Mouse (Mus musculus) heart, embryonic 14.5 days (tissue): ENCODE measurements around the gene Tfip11. TPM values are rescaled to one million over a fixed set of nuclear protein-coding genes. Genes with fewer than 3 reads are reported as not detected.

Source experiments
- ATAC-seq: fragments of 200-750 bp; cut with Nextera tagmentation; 2 replicates; pipeline ENCODE4 v1.8.0; 2017; ENCODE audit warnings: low read depth, moderate TSS enrichment; ENCODE audit not compliant: insufficient number of reproducible peaks, insufficient read depth, low FRiP score
- H3K27ac ChIP-seq, 2 experiments: fragments of 200-500 bp in 1 of 2; fragments of 300-500 bp in 1 of 2; sonication (generic) in 1 of 2; replicated peaks in 1 of 2; 2 replicates each; pipeline ENCODE4 v1.5.1; 2012 to 2014; ENCODE audit warnings: low read depth in 2 of 2, low read length in 2 of 2, control low read depth in 1 of 2, mild to moderate bottlenecking in 1 of 2, mixed read lengths in 1 of 2; ENCODE audit not compliant: control insufficient read depth in 1 of 2, insufficient read depth in 1 of 2
- H3K27me3 ChIP-seq: fragments of 300-500 bp; sonication (generic); 2 replicates; pipeline ENCODE4 v1.6.1; 2014; ENCODE audit warnings: mild to moderate bottlenecking, low read length, control low read depth; ENCODE audit not compliant: control insufficient read depth, insufficient read depth
- H3K36me3 ChIP-seq: fragments of 300-500 bp; sonication (generic); 2 replicates; pipeline ENCODE4 v1.6.1; 2014; ENCODE audit warnings: mild to moderate bottlenecking, control low read depth, low read length, mixed read lengths; ENCODE audit not compliant: control insufficient read depth, insufficient read depth
- H3K4me1 ChIP-seq, 2 experiments: fragments of 200-500 bp in 1 of 2; fragments of 300-500 bp in 1 of 2; sonication (generic) in 1 of 2; 2 replicates each; pipeline ENCODE4 v1.6.1; 2012 to 2014; ENCODE audit warnings: low read length in 2 of 2, control low read depth in 1 of 2, mixed read lengths in 1 of 2; ENCODE audit not compliant: control insufficient read depth in 2 of 2, insufficient read depth in 2 of 2
- H3K4me2 ChIP-seq: fragments of 300-500 bp; sonication (generic); 2 replicates; pipeline ENCODE4 v1.6.1; 2014; ENCODE audit warnings: mild to moderate bottlenecking, low read length
- H3K4me3 ChIP-seq, 2 experiments: fragments of 200-500 bp in 1 of 2; fragments of 300-500 bp in 1 of 2; sonication (generic) in 1 of 2; 2 replicates each; pipeline ENCODE4 v1.5.1; 2012 to 2014; ENCODE audit warnings: low read length in 2 of 2, mild to moderate bottlenecking in 2 of 2, control low read depth in 1 of 2, low read depth in 1 of 2, moderate library complexity in 1 of 2; ENCODE audit not compliant: control insufficient read depth in 1 of 2, insufficient read depth in 1 of 2
- H3K9ac ChIP-seq: fragments of 300-500 bp; sonication (generic); 2 replicates; pipeline ENCODE4 v1.6.1; 2014; ENCODE audit warnings: mild to moderate bottlenecking, low read length
- H3K9me3 ChIP-seq: fragments of 300-500 bp; sonication (generic); 2 replicates; pipeline ENCODE4 v1.6.1; 2016; ENCODE audit warnings: low read length, control low read depth; ENCODE audit not compliant: control insufficient read depth
- WGBS: fragments of 180-500 bp; shearing (Covaris S2); extraction: QIAGEN DNeasy Blood & Tissue Kit; methylation state at CpG from one replicate; pipeline ENCODE4 v1.1.7; 2014; 5-methylcytosine and 5-hydroxymethylcytosine counted together
- polyA plus RNA-seq: library from polyadenylated mRNA; unstranded; fragments of >200 nt; fragmentation: Nextera tagmentation; extraction: Ambion mirVana; gene quantifications from 2 replicates; pipeline ENCODE4 v1.2.1, GENCODE M21; 2014

The Tfip11 gene
- polyA plus RNA-seq = 12.6 and 13.4 TPM in 2 replicates

- WGBS = 7% methylated on average over 48 of the region's 48 CpGs
- H3K27ac ChIP-seq = peak within 1 kb of the TSS; percentile 78 to 91
- no peaks in the 10 kb centered on the region for H3K9me3 ChIP-seq
- peak within 1 kb of the TSS; percentile 85 for H3K9ac ChIP-seq
- H3K4me3 ChIP-seq = peak within 1 kb of the TSS; percentile 86 to 99
- peaks cover 32% of the 10 kb centered on the region for H3K36me3 ChIP-seq
- H3K4me1 ChIP-seq = peaks cover 6 to 13% of the 10 kb centered on the region in 2 experiments; a peak in 3 of 4 replicates
- H3K4me2 ChIP-seq = peak within 1 kb of the TSS; percentile 82
- peak; percentile 74 for ATAC-seq
- H3K27me3 ChIP-seq = no peaks in the 10 kb centered on the region
These were observed at the start of gene Tfip11 for GRCm38 (mm10) chr5:112325546-112326445. Tfip11 (plus strand) TSS chr5:112326358.

- H3K4me3 ChIP-seq = peak overlapping the region; percentile 56 to 80
- ATAC-seq = peak; percentile 9; the same call in 1 of the 2 replicates
- H3K4me1 ChIP-seq = peaks cover 12 to 40% of the 10 kb centered on the region in 2 experiments
- no peaks in the 10 kb centered on the region for H3K27me3 ChIP-seq
- peak overlapping the region; percentile 91 for H3K9ac ChIP-seq
- H3K9me3 ChIP-seq = no peaks in the 10 kb centered on the region
- H3K4me2 ChIP-seq = peak overlapping the region; percentile 90
- H3K27ac ChIP-seq = peak overlapping the region; percentile 4 to 80; a peak in 3 of 4 replicates
- H3K36me3 ChIP-seq = no peaks in the 10 kb centered on the region
- 1% methylated on average over 24 of the region's 24 CpGs for WGBS
These were observed 49.2 kb upstream of the Tfip11 start for GRCm38 (mm10) chr5:112276907-112277348.

GRCm38 (mm10) chr5:112277906-112278470, 48.2 kb upstream of the Tfip11 start:
- H3K36me3 ChIP-seq = no peaks in the 10 kb centered on the region
- peak overlapping the region; percentile 91; the same call in 1 of the 2 replicates for H3K9ac ChIP-seq
- H3K9me3 ChIP-seq = no peaks in the 10 kb centered on the region
- 89% methylated on average over 11 of the region's 11 CpGs for WGBS
- peak overlapping the region; percentile 3 to 80; a peak in 3 of 4 replicates for H3K4me3 ChIP-seq
- no peak overlapping the region for H3K27ac ChIP-seq
- no peaks in the 10 kb centered on the region for H3K27me3 ChIP-seq
- no peak for ATAC-seq
- peak overlapping the region; percentile 90 for H3K4me2 ChIP-seq
- H3K4me1 ChIP-seq = peaks cover 12 to 47% of the 10 kb centered on the region in 2 experiments

- H3K9me3 ChIP-seq = no peaks in the 10 kb centered on the region
- peak overlapping the region; percentile 12; the same call in 1 of the 2 replicates for H3K9ac ChIP-seq
- peaks cover 20 to 58% of the 10 kb centered on the region in 2 experiments for H3K4me1 ChIP-seq
- H3K4me2 ChIP-seq = peak overlapping the region; percentile 90
- 75% methylated on average over 17 of the region's 17 CpGs for WGBS
- no peak overlapping the region for H3K4me3 ChIP-seq
- no peak for ATAC-seq
- H3K27ac ChIP-seq = peak overlapping the region in 1 of 2 experiments; percentile 14; a peak in 1 of 4 replicates
- no peaks in the 10 kb centered on the region for H3K36me3 ChIP-seq
- no peaks in the 10 kb centered on the region for H3K27me3 ChIP-seq
These were observed 46.8 kb upstream of the Tfip11 start for GRCm38 (mm10) chr5:112279181-112280021.

GRCm38 (mm10) chr5:112280151-112280550, 46.0 kb upstream of the Tfip11 start:
- peak overlapping the region; percentile 90; the same call in 1 of the 2 replicates for H3K4me2 ChIP-seq
- H3K4me1 ChIP-seq = peaks cover 26 to 65% of the 10 kb centered on the region in 2 experiments
- H3K27ac ChIP-seq = no peak overlapping the region; a peak in 1 of 4 replicates
- no peaks in the 10 kb centered on the region for H3K36me3 ChIP-seq
- 81% methylated on average over 7 of the region's 7 CpGs for WGBS
- H3K27me3 ChIP-seq = no peaks in the 10 kb centered on the region
- H3K9ac ChIP-seq = peak overlapping the region; percentile 12; the same call in 1 of the 2 replicates
- H3K9me3 ChIP-seq = no peaks in the 10 kb centered on the region
- no peak for ATAC-seq
- no peak overlapping the region for H3K4me3 ChIP-seq

GRCm38 (mm10) chr5:112280863-112281660, 45.1 kb upstream of the Tfip11 start:
- H3K27ac ChIP-seq = peak overlapping the region in 1 of 2 experiments; percentile 73; a peak in 1 of 4 replicates
- no peak overlapping the region for H3K4me3 ChIP-seq
- no peaks in the 10 kb centered on the region for H3K27me3 ChIP-seq
- H3K4me2 ChIP-seq = no peak overlapping the region
- no peak for ATAC-seq
- no peaks in the 10 kb centered on the region for H3K9me3 ChIP-seq
- no peaks in the 10 kb centered on the region for H3K36me3 ChIP-seq
- WGBS = 59% methylated on average over 15 of the region's 15 CpGs
- H3K4me1 ChIP-seq = peaks cover 26 to 65% of the 10 kb centered on the region in 2 experiments
- H3K9ac ChIP-seq = no peak overlapping the region
